Mouse (Mus musculus): ENCODE results near the gene Msl1.

Gene Msl1

DNA sequence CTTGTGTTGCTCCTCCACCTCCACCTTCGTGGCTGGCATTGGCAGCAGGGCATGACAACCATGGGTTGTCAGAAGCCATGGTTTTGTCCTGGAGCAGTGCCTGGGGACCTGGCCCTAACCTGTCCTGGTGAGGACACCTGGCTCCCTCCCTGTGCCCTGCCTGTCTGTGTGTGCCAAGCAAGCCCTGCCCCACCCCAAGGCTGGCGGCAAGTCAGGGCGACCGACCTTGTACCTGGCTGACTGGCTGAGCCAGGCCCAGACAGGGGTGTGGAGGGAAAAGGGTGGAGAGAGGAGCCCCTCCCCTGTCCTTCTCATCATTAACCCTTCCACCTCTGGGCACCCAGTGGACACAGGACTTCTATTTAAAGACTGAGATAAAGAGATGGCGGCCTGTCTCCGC is 44.1 kb downstream of the Msl1 start:
- DNase-seq (ENCODE audit: low spot score in 2 of 2) = no peak

DNA sequence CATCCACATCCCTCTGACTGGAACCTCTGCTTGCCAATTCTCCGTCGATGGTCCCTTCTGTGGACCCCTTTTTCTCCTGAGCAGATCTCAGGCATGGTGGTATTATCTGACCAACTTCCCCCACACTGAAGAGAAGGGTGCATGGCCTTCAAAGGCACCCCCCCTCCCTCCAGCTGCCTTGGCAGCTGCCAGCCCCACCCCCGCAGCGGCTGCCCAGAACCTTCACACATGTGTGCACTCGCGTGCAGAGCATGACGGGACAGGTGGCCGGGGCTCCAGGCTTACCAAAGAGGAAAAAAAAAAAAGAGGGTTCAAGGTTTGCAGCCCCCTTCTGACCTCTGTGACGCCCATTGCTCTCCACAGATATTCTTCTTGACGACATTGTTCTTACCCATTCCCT is 44.6 kb downstream of the Msl1 start:
- DNase-seq (ENCODE audit: low spot score in 2 of 2) = no peak

DNA sequence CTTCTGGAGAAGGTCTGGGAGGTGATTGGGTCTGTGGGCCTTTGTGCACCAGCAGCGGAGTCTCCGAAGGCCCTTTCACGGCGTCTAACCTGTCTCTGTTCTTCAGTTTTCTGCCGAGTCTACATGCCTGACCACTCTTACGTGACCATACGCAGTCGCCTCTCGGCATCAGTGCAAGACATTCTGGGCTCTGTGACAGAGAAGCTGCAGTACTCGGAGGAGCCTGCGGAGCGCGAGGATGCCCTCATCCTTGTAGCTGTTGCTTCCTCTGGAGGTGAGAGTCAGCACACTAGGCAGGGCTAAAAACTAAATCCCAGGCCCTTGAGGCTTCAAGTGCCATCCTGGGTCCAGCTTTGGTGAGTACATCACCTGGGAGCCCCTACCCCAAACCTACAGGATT is 50.7 kb downstream of the Msl1 start:
- no peak for DNase-seq (ENCODE audit: low spot score in 2 of 2)

DNA sequence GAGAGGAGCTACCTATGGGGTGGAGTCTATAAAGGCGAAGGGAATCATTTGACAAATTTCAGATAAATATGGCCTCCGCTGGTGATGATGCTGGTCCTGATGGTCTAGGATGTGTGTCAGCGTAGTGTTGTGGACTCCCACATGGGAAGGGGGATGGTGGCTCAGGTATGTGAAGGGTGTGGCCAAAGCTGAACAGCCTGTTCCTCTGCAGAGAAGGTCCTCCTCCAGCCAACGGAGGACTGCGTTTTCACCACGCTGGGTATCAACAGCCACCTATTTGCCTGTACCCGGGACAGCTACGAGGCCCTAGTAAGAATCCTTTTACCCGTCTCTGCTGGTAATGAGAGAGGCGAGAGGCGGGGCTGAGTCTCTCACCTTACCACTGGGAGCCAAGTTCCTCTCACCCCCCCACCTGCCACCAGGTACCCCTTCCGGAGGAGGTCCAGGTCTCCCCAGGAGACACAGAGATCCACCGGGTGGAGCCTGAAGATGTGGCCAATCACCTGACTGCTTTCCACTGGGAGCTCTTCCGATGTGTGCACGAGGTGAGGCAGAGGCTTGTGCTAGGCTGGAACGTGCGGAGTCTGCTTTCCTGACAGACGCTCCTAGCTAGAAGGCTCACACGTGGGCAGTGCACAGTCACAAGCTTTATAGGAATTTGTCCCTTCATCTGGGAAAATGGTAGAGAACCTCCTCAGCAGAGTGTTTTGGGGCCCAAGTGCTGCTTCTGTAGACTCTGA is 51.7 kb downstream of the Msl1 start:
- no peak for DNase-seq (ENCODE audit: low spot score in 2 of 2)

DNA sequence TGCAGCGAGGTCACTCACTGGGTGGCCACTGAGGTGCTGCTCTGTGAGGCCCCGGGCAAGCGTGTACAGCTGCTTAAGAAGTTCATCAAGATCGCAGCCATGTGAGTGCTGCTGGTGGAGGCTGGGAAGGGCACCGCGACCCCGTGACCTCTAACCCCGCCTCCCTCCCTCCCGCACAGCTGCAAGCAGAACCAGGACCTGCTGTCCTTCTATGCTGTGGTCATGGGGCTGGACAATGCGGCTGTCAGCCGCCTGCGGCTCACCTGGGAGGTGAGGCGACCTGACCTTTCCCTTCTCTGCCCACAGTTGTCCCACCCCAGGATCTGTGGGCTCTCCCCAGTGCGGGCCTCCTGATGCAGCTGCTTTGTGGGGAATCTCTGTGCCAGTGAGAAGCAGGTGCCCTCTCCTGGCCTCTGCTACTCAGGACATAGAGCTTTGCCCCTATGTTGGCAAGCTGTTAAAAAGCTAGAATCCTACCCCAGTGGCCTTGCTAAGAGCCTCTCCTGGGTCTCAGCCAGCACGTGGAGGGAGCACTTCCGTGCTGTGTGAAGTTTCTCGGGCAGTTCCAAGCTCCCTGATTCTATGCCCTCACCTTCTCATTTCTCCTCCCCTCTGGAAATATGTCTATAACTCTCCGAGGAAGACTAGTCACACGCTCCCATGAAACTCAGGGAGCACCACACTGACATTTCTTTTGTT is 54.0 kb downstream of the Msl1 start:
- DNase-seq (ENCODE audit: low spot score in 2 of 2) = no peak

DNA sequence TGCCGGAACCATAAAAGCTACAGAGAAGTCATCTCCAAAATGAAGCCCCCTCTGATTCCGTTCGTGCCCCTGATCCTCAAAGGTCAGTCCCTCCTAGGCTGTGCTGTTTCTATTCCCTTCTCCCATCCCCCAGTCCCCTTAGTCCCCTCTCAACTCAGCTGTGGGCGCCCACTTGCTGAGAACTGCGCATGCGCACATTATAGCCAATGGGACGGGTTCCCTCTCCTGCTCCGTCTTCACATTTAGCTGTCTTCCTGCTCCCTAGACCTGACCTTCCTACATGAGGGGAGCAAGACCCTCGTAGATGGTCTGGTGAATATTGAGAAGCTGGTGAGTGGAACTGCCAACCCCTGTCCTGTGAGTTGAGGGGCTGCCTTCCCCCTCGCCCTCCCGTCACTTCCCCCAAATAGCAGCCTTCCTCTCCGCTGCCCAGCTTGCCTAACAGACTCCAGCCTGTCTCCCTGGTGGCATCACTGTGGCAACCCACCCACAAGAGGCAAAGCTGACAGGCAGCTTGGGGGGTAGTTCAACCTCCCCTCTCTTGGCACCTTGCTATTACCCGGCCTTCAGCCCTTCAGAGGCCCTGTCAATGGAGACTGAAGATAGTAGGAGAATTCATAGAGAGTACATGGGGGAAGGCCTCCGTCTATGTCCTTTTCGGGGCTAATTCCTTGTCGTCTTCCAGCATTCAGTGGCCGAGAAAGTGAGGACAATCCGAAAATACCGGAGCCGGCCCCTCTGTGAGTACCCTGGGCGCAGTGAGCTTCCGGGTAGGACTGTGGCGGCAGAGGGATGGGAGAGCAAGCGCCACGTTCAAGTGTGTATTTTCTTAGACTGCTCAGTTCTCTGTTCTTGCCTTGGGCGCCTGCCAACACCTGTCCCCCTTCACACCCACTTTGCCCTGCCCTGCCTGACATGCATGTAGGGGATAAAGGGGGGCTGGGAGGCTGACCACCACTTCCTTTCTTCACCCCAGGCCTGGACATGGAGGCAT is 55.1 kb downstream of the Msl1 start:
- no peak for DNase-seq (ENCODE audit: low spot score in 2 of 2)

DNA sequence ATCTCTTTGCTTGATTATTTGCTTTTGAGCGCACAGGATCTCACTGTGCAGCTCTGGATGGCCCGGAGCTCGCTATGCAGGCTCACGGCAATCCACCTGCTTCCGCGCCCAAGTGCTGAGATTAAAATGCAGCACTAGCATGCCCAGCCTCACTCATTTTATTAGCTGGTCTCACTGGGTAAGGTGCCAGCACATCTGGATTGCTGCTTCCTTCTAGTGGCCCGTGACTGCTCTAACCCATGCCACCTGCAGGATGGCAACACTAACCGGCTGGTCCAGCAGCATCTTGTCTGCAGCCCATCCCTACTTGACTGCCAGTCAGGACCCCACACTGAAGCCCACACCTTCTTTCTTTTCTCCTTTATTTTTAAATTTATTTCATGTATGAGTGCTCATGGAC is 58.8 kb downstream of the Msl1 start:
- DNase-seq (ENCODE audit: low spot score in 2 of 2) = no peak

DNA sequence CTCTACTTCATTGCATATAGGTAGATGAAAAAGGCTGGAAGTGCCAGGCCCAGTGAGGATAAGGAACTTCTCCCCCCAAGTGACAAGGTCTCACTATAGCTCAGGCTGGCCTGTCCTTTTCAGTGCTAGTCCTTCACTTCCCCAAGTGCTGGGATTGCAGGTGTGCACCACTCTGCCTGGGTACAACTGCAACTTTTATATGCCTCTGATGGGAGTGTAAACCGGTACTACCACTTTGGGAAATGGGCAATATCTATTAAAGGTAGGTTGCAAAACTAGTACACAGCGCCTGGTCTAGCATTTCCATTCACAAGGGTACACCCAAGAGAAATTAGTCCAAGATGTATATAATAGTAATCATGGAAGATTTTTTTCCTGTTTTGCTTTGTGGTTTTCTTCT is 59.3 kb downstream of the Msl1 start:
- no peak for DNase-seq (ENCODE audit: low spot score in 2 of 2)
